Mouse (Mus musculus): ENCODE measurements around the gene Ppm1h. TPM values are rescaled to one million over a fixed set of nuclear protein-coding genes. Genes with fewer than 3 reads are reported as not detected.
A peak's percentile ranks its signal among the peaks of the same experiment; 100 is the strongest.

Ppm1h gene
- polyA plus RNA-seq, 1 experiment: 13.4 TPM

GRCm38 (mm10) chr10:122944888-122945287 lies 266.3 kb downstream of the Ppm1h start:
- TF ChIP-seq POLR2A (IDR thresholded peaks at IDR 0.05; ENCODE audit: borderline replicate concordance, extremely low read depth, insufficient read depth, insufficient read length, poor library complexity, severe bottlenecking) (no peak), CTCF (IDR thresholded peaks at IDR 0.05; ENCODE audit: borderline replicate concordance, extremely low read depth, insufficient read depth, insufficient read length) (no peak)
- no peak for DNase-seq (ENCODE audit: low read depth)

- DNase-seq (ENCODE audit: low read depth): no peak
- no peak for TF ChIP-seq CTCF (IDR thresholded peaks at IDR 0.05; ENCODE audit: borderline replicate concordance, extremely low read depth, insufficient read depth, insufficient read length)
- no peak for TF ChIP-seq POLR2A (IDR thresholded peaks at IDR 0.05; ENCODE audit: borderline replicate concordance, extremely low read depth, insufficient read depth, insufficient read length, poor library complexity, severe bottlenecking)
Measured at GRCm38 (mm10) chr10:122950966-122951365, 272.4 kb downstream of the Ppm1h start.

GRCm38 (mm10) chr10:122953576-122953975 lies 275.0 kb downstream of the Ppm1h start:
- no peak for TF ChIP-seq POLR2A (IDR thresholded peaks at IDR 0.05; ENCODE audit: borderline replicate concordance, extremely low read depth, insufficient read depth, insufficient read length, poor library complexity, severe bottlenecking)
- TF ChIP-seq CTCF (IDR thresholded peaks at IDR 0.05; ENCODE audit: borderline replicate concordance, extremely low read depth, insufficient read depth, insufficient read length): no peak
- DNase-seq (ENCODE audit: low read depth): no peak

- no peak for TF ChIP-seq CTCF (IDR thresholded peaks at IDR 0.05; ENCODE audit: borderline replicate concordance, extremely low read depth, insufficient read depth, insufficient read length)
- no peak for TF ChIP-seq POLR2A (IDR thresholded peaks at IDR 0.05; ENCODE audit: borderline replicate concordance, extremely low read depth, insufficient read depth, insufficient read length, poor library complexity, severe bottlenecking)
- DNase-seq (ENCODE audit: low read depth): no peak
Measured at GRCm38 (mm10) chr10:122957918-122958317, 279.4 kb downstream of the Ppm1h start.

GRCm38 (mm10) chr10:122958699-122959098 lies 280.1 kb downstream of the Ppm1h start:
- DNase-seq (ENCODE audit: low read depth): no peak
- no peak for TF ChIP-seq POLR2A (IDR thresholded peaks at IDR 0.05; ENCODE audit: borderline replicate concordance, extremely low read depth, insufficient read depth, insufficient read length, poor library complexity, severe bottlenecking)
- no peak for TF ChIP-seq CTCF (IDR thresholded peaks at IDR 0.05; ENCODE audit: borderline replicate concordance, extremely low read depth, insufficient read depth, insufficient read length)

GRCm38 (mm10) chr10:122960216-122960615 lies 281.7 kb downstream of the Ppm1h start:
- no peak for DNase-seq (ENCODE audit: low read depth)
- TF ChIP-seq CTCF (IDR thresholded peaks at IDR 0.05; ENCODE audit: borderline replicate concordance, extremely low read depth, insufficient read depth, insufficient read length) (no peak), POLR2A (IDR thresholded peaks at IDR 0.05; ENCODE audit: borderline replicate concordance, extremely low read depth, insufficient read depth, insufficient read length, poor library complexity, severe bottlenecking) (no peak)

- no peak for DNase-seq (ENCODE audit: low read depth)
- TF ChIP-seq CTCF (IDR thresholded peaks at IDR 0.05; ENCODE audit: borderline replicate concordance, extremely low read depth, insufficient read depth, insufficient read length) (no peak), POLR2A (IDR thresholded peaks at IDR 0.05; ENCODE audit: borderline replicate concordance, extremely low read depth, insufficient read depth, insufficient read length, poor library complexity, severe bottlenecking) (no peak)
Measured at GRCm38 (mm10) chr10:122960738-122961137, 282.2 kb downstream of the Ppm1h start.

- no peak for TF ChIP-seq POLR2A (IDR thresholded peaks at IDR 0.05; ENCODE audit: borderline replicate concordance, extremely low read depth, insufficient read depth, insufficient read length, poor library complexity, severe bottlenecking)
- no peak for TF ChIP-seq CTCF (IDR thresholded peaks at IDR 0.05; ENCODE audit: borderline replicate concordance, extremely low read depth, insufficient read depth, insufficient read length)
- no peak for DNase-seq (ENCODE audit: low read depth)
Measured at GRCm38 (mm10) chr10:122961494-122961893, 282.9 kb downstream of the Ppm1h start.

GRCm38 (mm10) chr10:122962651-122963050 lies 284.1 kb downstream of the Ppm1h start:
- no peak for TF ChIP-seq CTCF (IDR thresholded peaks at IDR 0.05; ENCODE audit: borderline replicate concordance, extremely low read depth, insufficient read depth, insufficient read length)
- no peak for TF ChIP-seq POLR2A (IDR thresholded peaks at IDR 0.05; ENCODE audit: borderline replicate concordance, extremely low read depth, insufficient read depth, insufficient read length, poor library complexity, severe bottlenecking)
- DNase-seq (ENCODE audit: low read depth): no peak

GRCm38 (mm10) chr10:122963463-122964240 lies 285.1 kb downstream of the Ppm1h start:
- DNase-seq (ENCODE audit: low read depth): peak; percentile 83
- TF ChIP-seq POLR2A (IDR thresholded peaks at IDR 0.05; ENCODE audit: borderline replicate concordance, extremely low read depth, insufficient read depth, insufficient read length, poor library complexity, severe bottlenecking) (no peak), CTCF (IDR thresholded peaks at IDR 0.05; ENCODE audit: borderline replicate concordance, extremely low read depth, insufficient read depth, insufficient read length) (no peak)

GRCm38 (mm10) chr10:122964241-122964636 lies 285.7 kb downstream of the Ppm1h start:
- no peak for DNase-seq (ENCODE audit: low read depth)
- TF ChIP-seq POLR2A (IDR thresholded peaks at IDR 0.05; ENCODE audit: borderline replicate concordance, extremely low read depth, insufficient read depth, insufficient read length, poor library complexity, severe bottlenecking) (no peak), CTCF (IDR thresholded peaks at IDR 0.05; ENCODE audit: borderline replicate concordance, extremely low read depth, insufficient read depth, insufficient read length) (no peak)

GRCm38 (mm10) chr10:122965650-122966049 lies 287.1 kb downstream of the Ppm1h start:
- peak; percentile 78 for DNase-seq (ENCODE audit: low read depth)

All from brain, embryonic 14.5 days (tissue).